Mouse (Mus musculus): Measurements from ENCODE around the gene Sgcg. TPM values are rescaled to one million over a fixed set of nuclear protein-coding genes. Genes with fewer than 3 reads are reported as not detected.
A peak's percentile ranks its signal among the peaks of the same experiment; 100 is the strongest.

Sgcg gene
- polyA plus RNA-seq, 1 experiment = 0.07 TPM

DNA sequence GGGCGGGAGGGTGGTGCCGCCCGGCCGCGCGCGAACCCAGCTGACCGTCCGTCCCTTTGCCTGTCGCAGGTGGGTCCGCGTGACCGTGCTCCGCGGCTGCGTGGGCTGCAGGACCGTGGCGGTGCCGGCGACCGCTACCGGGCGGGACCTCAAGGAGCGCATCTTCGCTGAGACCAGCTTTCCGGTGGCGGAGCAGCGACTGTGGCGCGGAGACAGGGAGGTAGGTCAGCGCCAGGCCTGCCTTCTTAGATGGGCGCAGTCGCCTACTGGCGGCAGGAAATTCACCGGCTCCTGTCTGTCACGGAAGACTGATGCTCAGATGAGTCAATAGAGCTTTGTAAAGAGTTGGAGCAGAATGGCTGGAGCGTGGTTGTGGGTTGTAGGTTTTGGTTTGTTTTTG is 85.1 kb downstream of the Sgcg start:
- TF ChIP-seq CTCF (IDR thresholded peaks at IDR 0.05; ENCODE audit: borderline replicate concordance, extremely low read depth, insufficient read depth, insufficient read length) (peak; percentile 41; the same call in 1 of the 2 replicates), POLR2A (IDR thresholded peaks at IDR 0.05; ENCODE audit: borderline replicate concordance, extremely low read depth, insufficient read depth, insufficient read length, poor library complexity, severe bottlenecking) (no peak)
- DNase-seq (ENCODE audit: low read depth) = peak; percentile 88

- peak; percentile 95 for TF ChIP-seq POLR2A (IDR thresholded peaks at IDR 0.05; ENCODE audit: borderline replicate concordance, extremely low read depth, insufficient read depth, insufficient read length, poor library complexity, severe bottlenecking)
- no peak for TF ChIP-seq CTCF (IDR thresholded peaks at IDR 0.05; ENCODE audit: borderline replicate concordance, extremely low read depth, insufficient read depth, insufficient read length)
- peak; percentile 100 for DNase-seq (ENCODE audit: low read depth)
Observed at GRCm38 (mm10) chr14:61172548-61173158, 85.6 kb downstream of the Sgcg start.

GRCm38 (mm10) chr14:61171261-61171970 is 86.9 kb downstream of the Sgcg start:
- TF ChIP-seq CTCF (IDR thresholded peaks at IDR 0.05; ENCODE audit: borderline replicate concordance, extremely low read depth, insufficient read depth, insufficient read length) (no peak), POLR2A (IDR thresholded peaks at IDR 0.05; ENCODE audit: borderline replicate concordance, extremely low read depth, insufficient read depth, insufficient read length, poor library complexity, severe bottlenecking) (no peak)
- no peak for DNase-seq (ENCODE audit: low read depth)

Other genes starting within 250 kb of the Sgcg start
- gene Tnfrsf19, start 212.0 kb downstream of the Sgcg start, polyA plus RNA-seq (2012; rRNA removed) = 36.5 and 36.9 TPM in 2 replicates
- 10.4 and 12.1 TPM in 2 replicates for gene Sacs, start 120.0 kb downstream of the Sgcg start, polyA plus RNA-seq (2012; rRNA removed)
- gene Arl11, start 51.3 kb upstream of the Sgcg start, polyA plus RNA-seq (2012; rRNA removed) = 0.40 and 0.42 TPM in 2 replicates
- gene Ebpl, start 101.9 kb upstream of the Sgcg start, polyA plus RNA-seq (2012; rRNA removed) = 4.2 and 4.5 TPM in 2 replicates
- gene Kpna3, start 181.4 kb upstream of the Sgcg start, polyA plus RNA-seq (2012; rRNA removed) = 48.4 and 56.8 TPM in 2 replicates

Data from brain, embryonic 14.5 days (tissue).